Mouse (Mus musculus) cerebellum, adult 8-10 months (tissue): ENCODE measurements around the gene Miga2.
"Not testable (repeated sequence)": the region's sequence is repeated elsewhere in the genome, so short reads cannot be mapped to it uniquely, and the experiment has no call there.

Experiments used
- DNase-seq: peaks from one replicate; pipeline ENCODE4 v3.0.0; 2022

The Miga2 gene

GRCm38 (mm10) chr2:30399191-30400171, 35.4 kb downstream of the Miga2 start:
- peak; percentile 80 for DNase-seq

- DNase-seq: no peak
Observed at GRCm38 (mm10) chr2:30401581-30401980, 37.5 kb downstream of the Miga2 start.

- DNase-seq: peak; percentile 60
Observed at GRCm38 (mm10) chr2:30402351-30402826, 38.4 kb downstream of the Miga2 start.

- DNase-seq: no peak
Observed at GRCm38 (mm10) chr2:30402843-30403242, 38.8 kb downstream of the Miga2 start.

GRCm38 (mm10) chr2:30403870-30404269, 39.8 kb downstream of the Miga2 start:
- DNase-seq: no peak

GRCm38 (mm10) chr2:30407221-30407620, 43.2 kb downstream of the Miga2 start:
- no peak for DNase-seq

- DNase-seq: no peak
Observed at GRCm38 (mm10) chr2:30407778-30408177, 43.7 kb downstream of the Miga2 start.

- no peak for DNase-seq
Observed at GRCm38 (mm10) chr2:30408452-30409100, 44.5 kb downstream of the Miga2 start.

- no peak for DNase-seq
Observed at GRCm38 (mm10) chr2:30409454-30410176, 45.6 kb downstream of the Miga2 start.

- DNase-seq: no peak
Observed at GRCm38 (mm10) chr2:30413038-30413973, 49.3 kb downstream of the Miga2 start.

- DNase-seq: peak; percentile 70
Observed at GRCm38 (mm10) chr2:30414101-30414500, 50.1 kb downstream of the Miga2 start.

- DNase-seq: no peak
Observed at GRCm38 (mm10) chr2:30414681-30415080, 50.6 kb downstream of the Miga2 start.

GRCm38 (mm10) chr2:30415157-30415935, 51.3 kb downstream of the Miga2 start, which contains the start of gene Crat:
Gene Crat (minus strand): TSS chr2:30415813.
- DNase-seq: peak; percentile 94

GRCm38 (mm10) chr2:30415936-30416648, 52.1 kb downstream of the Miga2 start, which contains the start of gene Ptpa:
Gene Ptpa (plus strand): TSS chr2:30416039.
- DNase-seq: peak; percentile 92

- no peak for DNase-seq
Observed at GRCm38 (mm10) chr2:30416649-30416965, 52.6 kb downstream of the Miga2 start.

- not testable (repeated sequence) for DNase-seq
Observed at GRCm38 (mm10) chr2:30417154-30417553, 53.1 kb downstream of the Miga2 start.

GRCm38 (mm10) chr2:30417595-30418165, 53.6 kb downstream of the Miga2 start:
- no peak for DNase-seq

- DNase-seq: no peak
Observed at GRCm38 (mm10) chr2:30418259-30418658, 54.2 kb downstream of the Miga2 start.

GRCm38 (mm10) chr2:30419112-30419511, 55.1 kb downstream of the Miga2 start:
- no peak for DNase-seq

- DNase-seq: no peak
Observed at GRCm38 (mm10) chr2:30421432-30421831, 57.4 kb downstream of the Miga2 start.
